Mouse (Mus musculus) midbrain, embryonic 15.5 days (tissue): ENCODE measurements around the gene Elavl1. TPM values are rescaled to one million over a fixed set of nuclear protein-coding genes. Genes with fewer than 3 reads are reported as not detected.

Experiments
- ATAC-seq: fragments of 200-750 bp; cut with Nextera tagmentation; replicated peaks from 2 replicates; pipeline ENCODE4 v1.8.0; 2017; ENCODE audit warnings: moderate TSS enrichment
- H3K27ac ChIP-seq: fragments of 300-500 bp; sonication (generic); 2 replicates; pipeline ENCODE4 v1.5.1; 2015; ENCODE audit warnings: mild to moderate bottlenecking, inconsistent platforms
- H3K27me3 ChIP-seq: fragments of 300-500 bp; sonication (generic); replicated peaks from 2 replicates; pipeline ENCODE4 v1.6.1; 2015; ENCODE audit warnings: inconsistent platforms
- H3K36me3 ChIP-seq: fragments of 300-500 bp; sonication (generic); replicated peaks from 2 replicates; pipeline ENCODE4 v1.6.1; 2015; ENCODE audit warnings: inconsistent platforms
- H3K4me1 ChIP-seq: fragments of 300-500 bp; sonication (generic); 2 replicates; pipeline ENCODE4 v1.6.1; 2015; ENCODE audit warnings: inconsistent platforms
- H3K4me2 ChIP-seq: fragments of 300-500 bp; sonication (generic); 2 replicates; pipeline ENCODE4 v1.6.1; 2015; ENCODE audit warnings: inconsistent platforms, mild to moderate bottlenecking, moderate library complexity
- H3K4me3 ChIP-seq: fragments of 300-500 bp; sonication (generic); 2 replicates; pipeline ENCODE4 v1.5.1; 2015; ENCODE audit warnings: mild to moderate bottlenecking, inconsistent platforms
- H3K9ac ChIP-seq: fragments of 300-500 bp; sonication (generic); 2 replicates; pipeline ENCODE4 v1.6.1; 2015; ENCODE audit warnings: mild to moderate bottlenecking, inconsistent platforms
- H3K9me3 ChIP-seq: fragments of 300-500 bp; sonication (generic); 2 replicates; pipeline ENCODE4 v1.6.1; 2016; ENCODE audit warnings: inconsistent platforms
- WGBS: fragments of 180-500 bp; shearing (Covaris S2); methylation state at CpG from one replicate; pipeline ENCODE4 v1.1.7; 2015; ENCODE audit warnings: mixed read lengths; 5-methylcytosine and 5-hydroxymethylcytosine counted together
- polyA plus RNA-seq: library from polyadenylated mRNA; unstranded; fragments of >200 nt; fragmentation: Nextera tagmentation; extraction: Ambion mirVana; gene quantifications from 2 replicates; pipeline ENCODE4 v1.2.1, GENCODE M21; 2015

Elavl1 gene
- polyA plus RNA-seq, 1 experiment from 2014 or later = 108 TPM

- H3K4me3 ChIP-seq = peak within 1 kb of the TSS; percentile 71
- H3K9ac ChIP-seq = peak within 1 kb of the TSS; percentile 88
- no peaks in the 10 kb centered on the region for H3K9me3 ChIP-seq
- peaks cover 24% of the 10 kb centered on the region for H3K36me3 ChIP-seq
- H3K4me2 ChIP-seq = peak within 1 kb of the TSS; percentile 86
- H3K27ac ChIP-seq = peak within 1 kb of the TSS; percentile 91
- no peaks in the 10 kb centered on the region; the same call in 1 of the 2 replicates for H3K27me3 ChIP-seq
- ATAC-seq = peak; percentile 92
- H3K4me1 ChIP-seq = peaks cover 49% of the 10 kb centered on the region
- WGBS = 0% methylated on average over 66 of the region's 69 CpGs
These were observed 72.0 kb downstream of the Elavl1 start, which contains the start of gene Snapc2 for GRCm38 (mm10) chr8:4252934-4253841. Gene Snapc2 (plus strand): TSS chr8:4253080.

DNA sequence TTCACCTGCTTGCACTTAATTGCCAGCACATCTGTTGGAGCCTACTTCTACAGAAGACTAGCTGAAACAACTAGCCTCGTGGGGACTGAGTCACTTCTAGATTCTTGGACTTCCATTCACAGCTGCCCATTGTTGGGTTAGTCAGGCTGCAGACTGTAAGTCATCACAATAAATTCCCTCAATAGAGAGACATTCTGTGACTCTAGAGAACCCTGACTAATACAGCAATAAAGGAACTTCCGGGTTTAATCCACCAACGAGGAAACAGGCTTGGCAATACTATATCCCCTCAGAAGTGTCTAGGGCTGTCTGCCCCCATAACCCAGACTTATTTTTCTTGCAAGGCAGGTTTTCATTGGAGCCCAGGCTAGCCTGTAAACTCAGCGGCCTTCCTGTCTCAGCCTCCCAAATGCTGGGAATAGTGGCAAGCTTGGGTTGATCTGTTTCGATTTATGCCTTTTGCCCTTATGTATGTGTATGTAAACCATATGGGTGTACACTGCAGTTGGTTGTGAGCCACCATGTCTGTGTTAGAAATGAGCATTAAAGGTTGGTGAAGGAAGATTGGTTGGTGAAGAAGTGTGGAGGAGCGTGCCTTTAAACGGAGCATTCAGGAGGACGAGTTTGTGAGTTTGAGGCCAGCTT lies 73.0 kb downstream of the Elavl1 start:
- H3K4me2 ChIP-seq = peak overlapping the region; percentile 86
- peak overlapping the region; percentile 71 for H3K4me3 ChIP-seq
- no peak; the same call in 1 of the 2 replicates for ATAC-seq
- H3K9me3 ChIP-seq = no peaks in the 10 kb centered on the region
- peak overlapping the region; percentile 88 for H3K9ac ChIP-seq
- H3K36me3 ChIP-seq = peaks cover 28% of the 10 kb centered on the region
- H3K4me1 ChIP-seq = peaks cover 40% of the 10 kb centered on the region
- 45% methylated on average over 8 of the region's 8 CpGs for WGBS
- no peaks in the 10 kb centered on the region; the same call in 1 of the 2 replicates for H3K27me3 ChIP-seq
- peak overlapping the region; percentile 91 for H3K27ac ChIP-seq

GRCm38 (mm10) chr8:4250306-4250970 lies 74.8 kb downstream of the Elavl1 start:
- Histone ChIP-seq H3K27me3 (no peaks in the 10 kb centered on the region; the same call in 1 of the 2 replicates), H3K27ac (no peak overlapping the region), H3K9me3 (no peaks in the 10 kb centered on the region), H3K4me1 (peaks cover 27% of the 10 kb centered on the region), H3K4me2 (no peak overlapping the region), H3K4me3 (no peak overlapping the region), H3K9ac (no peak overlapping the region), H3K36me3 (peaks cover 26% of the 10 kb centered on the region; the same call in 1 of the 2 replicates)
- WGBS = 30% methylated on average over 26 of the region's 26 CpGs
- ATAC-seq = no peak

- 22% methylated on average over 29 of the region's 29 CpGs for WGBS
- peaks cover 17% of the 10 kb centered on the region for H3K4me1 ChIP-seq
- no peak overlapping the region for H3K27ac ChIP-seq
- H3K27me3 ChIP-seq = no peaks in the 10 kb centered on the region; the same call in 1 of the 2 replicates
- 0 out of 2 replicates have a peak overlapping the region, but pooled peaks have one; percentile 3 for H3K4me2 ChIP-seq
- H3K4me3 ChIP-seq = no peak overlapping the region
- no peaks in the 10 kb centered on the region for H3K9me3 ChIP-seq
- no peak overlapping the region; the same call in 1 of the 2 replicates for H3K9ac ChIP-seq
- H3K36me3 ChIP-seq = peaks cover 27% of the 10 kb centered on the region
- no peak for ATAC-seq
These were observed 76.0 kb downstream of the Elavl1 start for GRCm38 (mm10) chr8:4249213-4249612.

GRCm38 (mm10) chr8:4247951-4248540 lies 77.2 kb downstream of the Elavl1 start, which contains the start of gene Tgfbr3l:
Gene Tgfbr3l (plus strand): TSS chr8:4248214.
- Histone ChIP-seq H3K9ac (no peak within 1 kb of the TSS), H3K4me3 (no peak within 1 kb of the TSS), H3K36me3 (peaks cover 37% of the 10 kb centered on the region), H3K4me1 (peaks cover 9% of the 10 kb centered on the region), H3K27ac (no peak within 1 kb of the TSS), H3K9me3 (no peaks in the 10 kb centered on the region), H3K4me2 (no peak within 1 kb of the TSS), H3K27me3 (no peaks in the 10 kb centered on the region; the same call in 1 of the 2 replicates)
- 76% methylated on average over 15 of the region's 15 CpGs for WGBS
- ATAC-seq = no peak

DNA sequence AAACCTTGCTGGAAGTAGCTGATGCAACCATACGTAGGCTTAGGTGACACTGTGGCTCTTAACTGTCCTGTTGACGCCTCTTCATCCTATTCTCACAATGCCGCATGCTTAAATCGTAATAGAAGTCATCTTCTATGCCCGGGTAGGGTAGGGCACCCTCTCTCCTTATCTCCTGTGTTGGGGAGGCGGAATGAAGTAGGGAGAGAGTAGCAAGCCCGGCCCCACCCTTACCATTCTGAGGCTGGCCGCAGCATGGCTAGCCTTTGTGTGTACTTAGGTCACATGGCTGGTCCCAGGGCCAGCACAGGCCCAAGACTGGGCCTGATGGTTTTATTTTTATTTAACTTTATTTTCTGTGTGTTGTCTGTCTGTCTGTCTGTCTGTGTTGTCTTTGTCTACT lies 78.0 kb downstream of the Elavl1 start:
- Histone ChIP-seq H3K9ac (no peak overlapping the region), H3K9me3 (no peaks in the 10 kb centered on the region), H3K27me3 (no peaks in the 10 kb centered on the region; the same call in 1 of the 2 replicates), H3K4me3 (no peak overlapping the region), H3K4me1 (peaks cover 5% of the 10 kb centered on the region), H3K4me2 (no peak overlapping the region), H3K27ac (no peak overlapping the region), H3K36me3 (peaks cover 43% of the 10 kb centered on the region)
- ATAC-seq = no peak
- WGBS = 92% methylated on average over 8 of the region's 8 CpGs

DNA sequence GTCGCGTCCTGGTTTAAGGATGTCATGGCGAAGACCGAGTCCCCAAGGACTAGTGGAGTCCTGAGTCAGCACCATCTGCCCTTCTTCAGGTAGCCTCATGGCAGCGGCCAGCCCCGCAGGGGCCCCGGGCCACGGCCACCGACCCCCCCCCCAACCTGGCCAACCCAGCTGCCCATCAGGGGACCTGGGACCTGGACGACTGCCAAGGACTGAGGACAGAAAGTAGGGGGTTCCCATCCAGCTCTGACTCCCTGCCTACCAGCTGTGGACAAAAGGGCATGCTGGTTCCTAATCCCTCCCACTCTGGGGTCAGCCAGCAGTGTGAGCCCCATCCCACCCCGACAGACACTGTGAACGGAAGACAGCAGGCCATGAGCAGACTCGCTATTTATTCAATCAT lies 79.5 kb downstream of the Elavl1 start:
- 89% methylated on average over 13 of the region's 13 CpGs for WGBS
- Histone ChIP-seq H3K36me3 (peaks cover 43% of the 10 kb centered on the region), H3K4me2 (no peak overlapping the region), H3K9ac (no peak overlapping the region), H3K27ac (no peak overlapping the region), H3K9me3 (no peaks in the 10 kb centered on the region), H3K4me1 (peaks cover 15% of the 10 kb centered on the region), H3K4me3 (no peak overlapping the region), H3K27me3 (no peaks in the 10 kb centered on the region; the same call in 1 of the 2 replicates)
- no peak for ATAC-seq

DNA sequence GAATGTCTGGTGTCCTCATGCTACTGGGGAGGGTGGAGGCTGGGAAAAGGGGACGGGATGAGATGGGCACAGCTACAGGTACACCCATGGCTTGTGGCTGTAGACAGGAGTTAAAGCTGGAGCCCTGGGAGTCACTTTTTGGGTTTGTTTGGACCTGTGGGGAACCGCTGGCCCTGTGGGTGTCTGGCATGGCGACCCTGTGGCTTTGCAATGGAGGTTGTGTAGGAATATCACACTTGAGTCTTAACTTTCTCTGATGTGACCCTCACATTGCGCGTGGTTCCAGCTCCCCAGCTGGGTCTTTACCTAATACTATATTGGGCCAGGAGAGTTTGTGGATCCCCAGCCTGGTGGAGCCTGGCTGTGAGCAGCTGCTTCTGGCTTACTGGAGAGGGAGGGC lies 80.2 kb downstream of the Elavl1 start:
- Histone ChIP-seq H3K4me3 (no peak overlapping the region), H3K9ac (no peak overlapping the region), H3K9me3 (no peaks in the 10 kb centered on the region), H3K36me3 (peaks cover 43% of the 10 kb centered on the region), H3K4me1 (peaks cover 22% of the 10 kb centered on the region), H3K27me3 (no peaks in the 10 kb centered on the region; the same call in 1 of the 2 replicates), H3K4me2 (no peak overlapping the region), H3K27ac (no peak overlapping the region)
- no peak for ATAC-seq
- 94% methylated on average over 5 of the region's 5 CpGs for WGBS

DNA sequence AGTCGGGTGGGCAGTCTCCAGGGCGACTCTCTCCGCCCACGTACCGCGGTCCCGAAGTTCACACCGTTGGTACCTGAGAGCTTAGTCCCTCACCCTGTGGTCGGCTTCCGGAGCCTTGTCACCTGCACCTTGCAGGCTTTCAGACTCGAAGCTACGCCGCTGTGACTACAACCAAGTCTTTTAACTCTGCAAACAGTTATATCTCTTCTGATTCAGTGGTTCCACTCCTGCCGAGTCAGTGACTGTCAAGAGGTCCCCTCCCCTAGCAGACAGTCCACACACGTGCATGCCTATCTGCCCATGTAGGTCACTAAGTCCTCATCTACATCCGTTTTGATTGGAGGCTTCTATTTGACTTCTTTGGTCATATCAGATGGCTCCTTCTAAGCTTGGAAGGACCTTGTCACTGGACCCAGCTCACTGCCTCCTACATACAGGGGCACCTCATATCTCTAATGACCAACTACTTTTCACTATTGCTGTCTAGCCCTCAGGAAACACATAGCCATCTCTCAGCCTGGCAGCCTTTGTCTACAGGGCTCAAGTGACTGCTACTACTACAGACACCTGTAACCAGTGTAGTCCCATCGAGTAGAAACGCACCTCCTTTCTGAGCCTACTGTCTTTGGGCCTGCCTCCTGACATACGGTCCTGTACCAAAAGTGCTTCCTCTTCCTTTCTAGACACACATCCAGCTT lies 85.9 kb downstream of the Elavl1 start:
- WGBS = 13% methylated on average over 19 of the region's 19 CpGs
- H3K36me3 ChIP-seq = peaks cover 18% of the 10 kb centered on the region
- H3K27me3 ChIP-seq = no peaks in the 10 kb centered on the region
- peak overlapping the region; percentile 82 for H3K4me2 ChIP-seq
- peak; percentile 1; the same call in 1 of the 2 replicates for ATAC-seq
- H3K4me1 ChIP-seq = peaks cover 38% of the 10 kb centered on the region
- H3K9ac ChIP-seq = peak overlapping the region; percentile 63
- peak overlapping the region; percentile 75 for H3K4me3 ChIP-seq
- no peaks in the 10 kb centered on the region for H3K9me3 ChIP-seq
- H3K27ac ChIP-seq = peak overlapping the region; percentile 90

- Histone ChIP-seq H3K9me3 (no peaks in the 10 kb centered on the region), H3K4me2 (peak within 1 kb of the TSS; percentile 82), H3K9ac (peak within 1 kb of the TSS; percentile 63), H3K4me1 (peaks cover 38% of the 10 kb centered on the region), H3K27me3 (no peaks in the 10 kb centered on the region), H3K4me3 (peak within 1 kb of the TSS; percentile 75), H3K36me3 (peaks cover 11% of the 10 kb centered on the region), H3K27ac (peak within 1 kb of the TSS; percentile 90)
- under 1% methylated on average over 71 of the region's 71 CpGs for WGBS
- ATAC-seq = peak; percentile 95
These were observed 86.6 kb downstream of the Elavl1 start, which contains the start of the genes Map2k7 and Gm49320 for GRCm38 (mm10) chr8:4238434-4239192. Gene Map2k7 (plus strand): TSS chr8:4238740. Gene Gm49320 (plus strand): TSS chr8:4238865.
